Mouse (Mus musculus): ENCODE data around the gene 1700034J05Rik. TPM values are rescaled to one million over a fixed set of nuclear protein-coding genes. Genes with fewer than 3 reads are reported as not detected.

The 1700034J05Rik gene
- polyA plus RNA-seq, 1 experiment: not detected

DNA sequence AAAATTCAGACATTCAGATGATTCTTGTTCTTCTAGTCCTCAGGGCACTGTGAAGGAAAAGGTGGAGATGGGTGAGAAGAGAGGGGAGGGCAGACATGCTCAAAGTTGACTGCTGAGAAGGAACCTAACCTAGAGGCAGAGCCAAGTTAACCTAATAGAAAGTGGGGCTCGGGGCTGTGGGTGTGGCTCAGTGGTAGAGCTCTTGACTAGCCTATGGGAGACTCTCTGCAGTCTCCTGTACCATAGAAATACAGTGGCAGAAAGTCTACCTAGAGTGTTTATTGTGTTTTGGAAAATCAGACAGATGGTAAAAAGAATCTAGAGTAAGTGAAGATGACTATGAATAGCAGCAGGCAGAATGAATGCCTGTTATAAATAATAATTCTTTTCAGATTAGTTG is 1.3 kb upstream of the 1700034J05Rik start:
- Histone ChIP-seq H3K27ac (ENCODE audit: insufficient read depth, low read length) (no peak overlapping the region), H3K9ac (ENCODE audit: low read depth, poor library complexity, severe bottlenecking) (no peak overlapping the region), H3K36me3 (ENCODE audit: control insufficient read depth, insufficient read depth, low read length, poor library complexity, severe bottlenecking) (no peaks in the 10 kb centered on the region), H3K9me3 (replicated peaks; ENCODE audit: control insufficient read depth, insufficient read depth, low read length, poor library complexity, severe bottlenecking) (no peaks in the 10 kb centered on the region), H3K4me1 (ENCODE audit: control insufficient read depth, insufficient read depth, low read length) (no peaks in the 10 kb centered on the region), H3K27me3 (ENCODE audit: control insufficient read depth, insufficient read depth, low read length, poor library complexity, severe bottlenecking) (no peaks in the 10 kb centered on the region), H3K4me3 (ENCODE audit: low read depth, low read length) (no peak overlapping the region)
- TF ChIP-seq CTCF (IDR thresholded peaks at IDR 0.05; ENCODE audit: low read depth, low read length): no peak
- no peak for TF ChIP-seq POLR2A (IDR thresholded peaks at IDR 0.05; ENCODE audit: insufficient read depth, low read length)
- no peak for TF ChIP-seq EP300 (IDR thresholded peaks at IDR 0.05; ENCODE audit: insufficient read depth, low read depth, low read length)

DNA sequence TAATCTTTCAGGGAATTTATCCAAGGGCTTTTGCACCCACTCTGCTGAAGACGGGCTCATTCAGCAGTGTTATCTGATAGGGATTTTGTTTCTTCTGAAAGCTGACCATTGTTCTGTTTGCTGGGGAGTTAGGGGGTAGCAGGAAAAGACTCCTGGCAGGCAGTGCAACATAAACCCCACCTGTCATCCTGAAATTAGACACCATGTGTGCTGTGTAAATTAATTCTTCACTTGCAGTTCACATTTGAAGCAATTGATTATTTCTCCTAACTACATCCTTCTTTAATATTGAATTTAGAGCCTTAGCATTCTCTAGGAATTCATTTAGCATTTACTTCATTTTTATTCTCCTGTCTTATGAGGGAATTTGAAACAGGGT is 3.8 kb downstream of the 1700034J05Rik start:
- Histone ChIP-seq H3K27me3 (ENCODE audit: control insufficient read depth, insufficient read depth, low read length, poor library complexity, severe bottlenecking) (no peaks in the 10 kb centered on the region), H3K9me3 (replicated peaks; ENCODE audit: control insufficient read depth, insufficient read depth, low read length, poor library complexity, severe bottlenecking) (no peaks in the 10 kb centered on the region), H3K36me3 (ENCODE audit: control insufficient read depth, insufficient read depth, low read length, poor library complexity, severe bottlenecking) (no peaks in the 10 kb centered on the region), H3K4me1 (ENCODE audit: control insufficient read depth, insufficient read depth, low read length) (no peaks in the 10 kb centered on the region), H3K4me3 (ENCODE audit: low read depth, low read length) (no peak overlapping the region), H3K9ac (ENCODE audit: low read depth, poor library complexity, severe bottlenecking) (no peak overlapping the region), H3K27ac (ENCODE audit: insufficient read depth, low read length) (no peak overlapping the region)
- TF ChIP-seq EP300 (IDR thresholded peaks at IDR 0.05; ENCODE audit: insufficient read depth, low read depth, low read length): no peak
- TF ChIP-seq POLR2A (IDR thresholded peaks at IDR 0.05; ENCODE audit: insufficient read depth, low read length): no peak
- no peak for TF ChIP-seq CTCF (IDR thresholded peaks at IDR 0.05; ENCODE audit: low read depth, low read length)

DNA sequence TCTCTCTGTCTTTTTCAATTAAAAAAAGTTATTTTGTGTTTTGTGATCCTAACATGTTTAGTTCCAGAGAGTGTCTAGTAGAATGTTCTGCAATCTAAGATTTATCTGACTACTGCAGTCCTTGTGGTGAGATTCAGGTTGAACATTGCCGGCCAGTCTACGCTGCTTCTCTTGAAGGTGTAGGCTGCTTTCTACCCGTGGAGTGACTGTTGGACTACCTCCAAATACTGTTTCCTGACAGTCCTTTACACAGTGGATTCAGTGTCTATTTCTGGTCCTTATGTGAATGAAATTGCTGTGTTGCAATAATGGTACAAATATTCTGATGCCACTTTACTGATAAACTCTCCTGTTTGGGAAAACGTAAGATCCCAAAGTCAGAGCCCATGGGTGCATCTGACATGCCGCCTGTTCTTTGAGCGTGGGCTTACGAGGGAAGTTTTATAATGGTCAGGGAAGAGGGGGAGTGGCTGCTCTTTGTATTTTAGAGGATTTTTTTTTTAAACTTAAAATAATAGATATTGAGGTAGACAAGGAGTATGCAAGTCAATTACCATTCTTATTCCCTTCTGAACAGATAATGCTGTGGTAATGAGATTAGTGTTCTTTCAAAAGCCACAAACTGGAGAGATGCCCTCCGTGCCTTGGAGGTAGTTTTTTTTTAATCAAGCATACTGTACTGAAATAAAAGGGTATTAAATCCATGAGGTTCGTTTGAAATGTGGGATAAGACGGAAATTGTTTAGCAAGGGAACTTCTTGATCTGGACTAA is 4.4 kb downstream of the 1700034J05Rik start:
- Histone ChIP-seq H3K4me1 (ENCODE audit: control insufficient read depth, insufficient read depth, low read length) (no peaks in the 10 kb centered on the region), H3K36me3 (ENCODE audit: control insufficient read depth, insufficient read depth, low read length, poor library complexity, severe bottlenecking) (no peaks in the 10 kb centered on the region), H3K9me3 (replicated peaks; ENCODE audit: control insufficient read depth, insufficient read depth, low read length, poor library complexity, severe bottlenecking) (no peaks in the 10 kb centered on the region)

DNA sequence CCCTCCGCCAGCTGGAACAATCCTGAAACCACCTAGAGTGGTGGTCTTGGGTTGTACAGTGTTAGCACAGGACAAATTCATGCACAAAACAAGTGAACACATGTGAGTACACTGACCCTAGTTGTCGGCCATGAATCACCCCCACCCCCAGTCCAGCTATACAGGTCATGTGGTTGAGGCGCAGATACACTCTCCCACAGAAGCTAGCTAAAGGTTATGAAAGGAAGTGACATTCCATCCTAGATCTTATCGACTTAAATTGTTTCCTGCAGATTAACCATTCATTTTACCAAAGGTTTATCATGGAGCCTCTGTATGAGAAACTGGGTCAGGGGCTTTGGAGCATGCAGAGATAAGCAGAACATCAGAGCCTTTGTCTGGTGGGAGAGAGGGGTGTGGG is 7.0 kb downstream of the 1700034J05Rik start:
- TF ChIP-seq POLR2A (IDR thresholded peaks at IDR 0.05; ENCODE audit: insufficient read depth, low read length): no peak
- TF ChIP-seq CTCF (IDR thresholded peaks at IDR 0.05; ENCODE audit: low read depth, low read length): no peak
- TF ChIP-seq EP300 (IDR thresholded peaks at IDR 0.05; ENCODE audit: insufficient read depth, low read depth, low read length): no peak
- Histone ChIP-seq H3K27ac (ENCODE audit: insufficient read depth, low read length) (no peak overlapping the region), H3K36me3 (ENCODE audit: control insufficient read depth, insufficient read depth, low read length, poor library complexity, severe bottlenecking) (no peaks in the 10 kb centered on the region), H3K4me1 (ENCODE audit: control insufficient read depth, insufficient read depth, low read length) (no peaks in the 10 kb centered on the region), H3K27me3 (ENCODE audit: control insufficient read depth, insufficient read depth, low read length, poor library complexity, severe bottlenecking) (no peaks in the 10 kb centered on the region), H3K4me3 (ENCODE audit: low read depth, low read length) (no peak overlapping the region), H3K9me3 (replicated peaks; ENCODE audit: control insufficient read depth, insufficient read depth, low read length, poor library complexity, severe bottlenecking) (no peaks in the 10 kb centered on the region), H3K9ac (ENCODE audit: low read depth, poor library complexity, severe bottlenecking) (no peak overlapping the region)

More for the DNA sequence above, 4.4 kb downstream of the 1700034J05Rik start:
- Histone ChIP-seq H3K27ac (ENCODE audit: insufficient read depth, low read length) (no peak overlapping the region), H3K4me3 (ENCODE audit: low read depth, low read length) (no peak overlapping the region), H3K27me3 (ENCODE audit: control insufficient read depth, insufficient read depth, low read length, poor library complexity, severe bottlenecking) (no peaks in the 10 kb centered on the region), H3K9ac (ENCODE audit: low read depth, poor library complexity, severe bottlenecking) (no peak overlapping the region)
- TF ChIP-seq EP300 (IDR thresholded peaks at IDR 0.05; ENCODE audit: insufficient read depth, low read depth, low read length) (no peak), CTCF (IDR thresholded peaks at IDR 0.05; ENCODE audit: low read depth, low read length) (no peak), POLR2A (IDR thresholded peaks at IDR 0.05; ENCODE audit: insufficient read depth, low read length) (no peak)

DNA sequence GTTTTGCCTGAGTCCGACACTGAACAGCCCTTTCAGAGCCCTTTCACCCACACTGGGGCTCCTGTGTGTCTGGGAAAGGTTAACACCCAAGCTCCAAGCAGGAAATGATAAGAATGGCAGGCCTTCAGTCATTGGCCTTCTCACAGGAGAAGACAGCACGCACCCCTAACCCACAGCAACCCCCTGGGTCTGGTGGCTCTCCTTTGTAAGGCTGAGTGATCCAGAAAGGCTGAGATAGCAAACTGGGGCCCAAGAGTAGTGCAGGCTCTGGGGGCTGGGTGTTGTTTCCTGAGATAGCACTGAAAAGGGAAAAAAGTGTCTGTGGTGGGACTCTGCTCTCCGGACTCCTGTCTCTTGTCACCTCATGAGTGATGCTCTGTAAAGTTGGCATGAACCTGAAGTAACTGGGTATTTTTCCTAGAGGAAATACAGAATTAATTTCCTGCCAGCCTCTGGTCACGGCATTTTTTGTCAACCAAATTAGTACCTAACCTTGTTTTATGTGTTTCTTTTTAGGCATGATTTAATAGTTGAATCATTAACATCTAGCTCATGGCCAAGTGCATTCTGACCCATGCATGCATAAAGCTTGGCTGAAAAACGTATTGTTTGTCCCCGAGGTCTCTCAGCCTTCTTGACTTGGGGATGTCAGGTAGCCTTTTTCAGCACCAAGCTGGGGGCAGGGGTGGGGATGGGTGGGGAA is 7.7 kb downstream of the 1700034J05Rik start:
- H3K4me3 ChIP-seq (ENCODE audit: low read depth, low read length): no peak overlapping the region
- TF ChIP-seq EP300 (IDR thresholded peaks at IDR 0.05; ENCODE audit: insufficient read depth, low read depth, low read length) (no peak), CTCF (IDR thresholded peaks at IDR 0.05; ENCODE audit: low read depth, low read length) (no peak), POLR2A (IDR thresholded peaks at IDR 0.05; ENCODE audit: insufficient read depth, low read length) (no peak)
- no peaks in the 10 kb centered on the region for H3K4me1 ChIP-seq (ENCODE audit: control insufficient read depth, insufficient read depth, low read length)
- no peaks in the 10 kb centered on the region for H3K9me3 ChIP-seq (replicated peaks; ENCODE audit: control insufficient read depth, insufficient read depth, low read length, poor library complexity, severe bottlenecking)
- no peaks in the 10 kb centered on the region for H3K36me3 ChIP-seq (ENCODE audit: control insufficient read depth, insufficient read depth, low read length, poor library complexity, severe bottlenecking)
- H3K9ac ChIP-seq (ENCODE audit: low read depth, poor library complexity, severe bottlenecking): no peak overlapping the region
- no peaks in the 10 kb centered on the region for H3K27me3 ChIP-seq (ENCODE audit: control insufficient read depth, insufficient read depth, low read length, poor library complexity, severe bottlenecking)
- H3K27ac ChIP-seq (ENCODE audit: insufficient read depth, low read length): no peak overlapping the region

DNA sequence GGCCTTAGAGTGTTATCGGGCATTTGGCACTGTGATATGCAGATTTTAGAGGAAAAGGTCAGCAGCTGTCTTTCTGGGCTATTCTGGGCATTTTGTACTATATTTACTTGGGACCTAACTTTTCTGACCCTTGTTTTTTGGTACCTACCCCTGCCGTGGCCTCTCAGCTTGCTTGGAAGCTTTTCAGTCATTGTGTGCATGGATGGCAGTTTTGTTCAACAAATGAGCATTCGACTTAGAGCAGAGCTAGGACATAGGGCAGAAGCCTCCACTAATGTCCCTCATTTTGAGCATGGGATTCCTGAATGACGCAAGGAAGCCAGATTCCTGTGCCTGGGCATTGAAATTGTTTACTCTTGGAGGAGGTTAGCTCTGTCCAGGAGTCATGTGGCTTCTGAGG is 9.4 kb downstream of the 1700034J05Rik start:
- Histone ChIP-seq H3K4me1 (ENCODE audit: control insufficient read depth, insufficient read depth, low read length) (no peaks in the 10 kb centered on the region), H3K36me3 (ENCODE audit: control insufficient read depth, insufficient read depth, low read length, poor library complexity, severe bottlenecking) (no peaks in the 10 kb centered on the region), H3K4me3 (ENCODE audit: low read depth, low read length) (no peak overlapping the region), H3K27me3 (ENCODE audit: control insufficient read depth, insufficient read depth, low read length, poor library complexity, severe bottlenecking) (no peaks in the 10 kb centered on the region), H3K27ac (ENCODE audit: insufficient read depth, low read length) (no peak overlapping the region), H3K9ac (ENCODE audit: low read depth, poor library complexity, severe bottlenecking) (no peak overlapping the region), H3K9me3 (replicated peaks; ENCODE audit: control insufficient read depth, insufficient read depth, low read length, poor library complexity, severe bottlenecking) (no peaks in the 10 kb centered on the region)
- TF ChIP-seq POLR2A (IDR thresholded peaks at IDR 0.05; ENCODE audit: insufficient read depth, low read length) (no peak), EP300 (IDR thresholded peaks at IDR 0.05; ENCODE audit: insufficient read depth, low read depth, low read length) (no peak), CTCF (IDR thresholded peaks at IDR 0.05; ENCODE audit: low read depth, low read length) (no peak)
